Mouse (Mus musculus) testis, adult 2 months (tissue): ENCODE measurements around the gene Dlat.

ENCODE experiments used
- CTCF ChIP-seq: fragments of 200-500 bp; IDR thresholded peaks from 2 replicates; pipeline ENCODE4 v1.5.1; 2012; ENCODE audit warnings: low read depth, mild to moderate bottlenecking, inconsistent platforms, low read length, moderate library complexity; ENCODE audit not compliant: control insufficient read depth, insufficient read depth, insufficient replicate concordance
- POLR2A ChIP-seq: fragments of 200-500 bp; IDR thresholded peaks from 2 replicates; pipeline ENCODE4 v1.6.1; 2012; ENCODE audit warnings: low read depth, mild to moderate bottlenecking, inconsistent platforms, low read length, moderate library complexity; ENCODE audit not compliant: control insufficient read depth

DNA sequence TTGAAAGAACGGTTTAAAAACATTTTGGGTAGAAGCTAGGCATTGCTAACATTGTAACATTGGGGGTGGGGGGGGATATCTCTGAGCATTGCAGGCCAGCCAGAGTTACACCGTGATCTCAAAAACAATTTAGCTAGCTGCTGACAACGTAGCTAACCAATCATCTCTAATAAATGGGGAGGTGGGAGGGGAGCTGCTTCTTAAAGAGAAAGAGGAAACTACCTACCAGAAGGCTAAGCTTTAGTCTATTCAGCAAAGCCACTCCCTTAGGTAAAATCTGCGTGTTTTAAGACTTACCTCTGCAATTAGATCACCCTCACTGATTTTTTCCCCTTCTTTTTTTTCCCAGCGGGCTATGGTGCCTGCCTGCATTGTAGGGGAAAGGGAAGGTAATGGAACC, 1.2 kb downstream of the Dlat start:
- TF ChIP-seq CTCF, result no peak
- no peak for TF ChIP-seq POLR2A
